Mouse (Mus musculus): ENCODE results near the gene Fem1a. TPM values are rescaled to one million over a fixed set of nuclear protein-coding genes. Genes with fewer than 3 reads are reported as not detected.

The Fem1a gene
- polyA plus RNA-seq, 1 experiment from 2014 or later, result 7.0 TPM

DNA sequence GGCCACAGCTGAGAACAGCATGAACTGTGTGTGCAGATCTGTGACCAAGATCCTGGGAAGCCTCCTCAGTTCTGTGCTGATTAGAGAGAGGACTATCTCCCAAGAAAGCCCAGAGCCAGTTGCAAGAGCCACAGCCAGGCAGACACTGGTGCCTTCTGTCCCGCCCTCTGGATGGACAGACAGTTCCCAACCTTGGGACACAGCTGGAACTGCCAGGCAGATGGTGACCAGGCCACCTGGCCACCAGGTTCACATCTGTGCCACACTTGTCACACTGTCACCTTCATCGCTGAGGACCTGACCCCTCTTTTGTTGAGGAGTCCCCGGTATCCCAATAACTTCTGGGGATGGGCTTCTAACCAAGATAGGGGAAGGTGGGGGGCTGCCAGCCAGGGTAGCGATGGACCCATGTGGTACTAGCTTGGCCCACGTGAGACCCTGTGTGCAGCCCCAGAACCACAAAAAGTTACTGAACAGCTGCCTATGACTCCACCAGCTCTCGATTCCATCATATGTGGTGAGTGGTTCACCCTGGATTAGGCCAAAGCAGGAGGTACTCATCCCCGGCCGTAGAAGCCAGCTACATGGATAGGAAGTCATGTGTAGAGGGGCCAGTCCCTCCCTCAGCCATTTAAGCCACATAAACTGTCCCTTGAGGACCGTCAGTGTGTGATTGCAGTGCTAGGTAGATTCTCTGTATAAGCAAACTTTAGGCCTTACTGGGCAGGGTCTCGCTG, 2.9 kb downstream of the Fem1a start:
- no peak overlapping the region for H3K9ac ChIP-seq (ENCODE audit: low read depth, low read length)
- no peak overlapping the region for H3K4me2 ChIP-seq (replicated peaks; ENCODE audit: low read depth)
- no peak for ATAC-seq
- WGBS, result 89% methylated on average over 10 of the region's 10 CpGs
- peaks cover 35% of the 10 kb centered on the region for H3K36me3 ChIP-seq (ENCODE audit: control insufficient read depth, insufficient read depth)
- no peaks in the 10 kb centered on the region for H3K9me3 ChIP-seq (ENCODE audit: control insufficient read depth)
- no peak overlapping the region for H3K4me3 ChIP-seq (ENCODE audit: low read depth, low read length)
- no peak overlapping the region for H3K27ac ChIP-seq (ENCODE audit: low read depth, low read length)
- no peaks in the 10 kb centered on the region for H3K27me3 ChIP-seq (replicated peaks; ENCODE audit: control insufficient read depth, insufficient read depth, low read length)
- no peak for TF ChIP-seq CTCF (IDR thresholded peaks at IDR 0.05; ENCODE audit: low read depth)
- no peaks in the 10 kb centered on the region for H3K4me1 ChIP-seq (replicated peaks; ENCODE audit: control insufficient read depth, insufficient read depth, low read length)

DNA sequence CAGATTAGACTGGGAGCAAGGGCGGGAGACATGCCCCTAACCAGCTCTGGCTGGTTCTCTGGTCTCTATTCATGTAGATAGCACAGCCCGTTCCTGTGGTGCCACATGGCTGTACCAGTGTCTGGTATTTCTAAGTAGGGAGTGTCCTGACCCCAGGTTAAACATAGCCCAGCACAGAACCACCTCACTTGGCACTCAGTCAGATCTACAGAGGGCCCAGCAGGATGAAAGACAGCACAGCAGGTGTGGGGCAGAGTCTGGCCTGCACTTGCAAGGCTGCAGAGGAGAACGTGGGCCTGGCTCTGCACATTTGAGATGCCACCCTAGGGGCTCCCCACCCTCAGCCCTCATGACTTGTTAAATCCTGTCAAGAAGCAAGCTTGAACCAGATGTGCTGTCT, 4.6 kb downstream of the Fem1a start:
- Histone ChIP-seq H3K36me3 (ENCODE audit: control insufficient read depth, insufficient read depth) (peaks cover 35% of the 10 kb centered on the region), H3K9me3 (ENCODE audit: control insufficient read depth) (no peaks in the 10 kb centered on the region), H3K27me3 (replicated peaks; ENCODE audit: control insufficient read depth, insufficient read depth, low read length) (no peaks in the 10 kb centered on the region), H3K4me1 (replicated peaks; ENCODE audit: control insufficient read depth, insufficient read depth, low read length) (no peaks in the 10 kb centered on the region), H3K4me3 (ENCODE audit: low read depth, low read length) (no peak overlapping the region), H3K9ac (ENCODE audit: low read depth, low read length) (no peak overlapping the region), H3K27ac (ENCODE audit: low read depth, low read length) (no peak overlapping the region), H3K4me2 (replicated peaks; ENCODE audit: low read depth) (no peak overlapping the region)
- 67% methylated on average over 3 of the region's 3 CpGs for WGBS
- no peak for ATAC-seq
- TF ChIP-seq CTCF (IDR thresholded peaks at IDR 0.05; ENCODE audit: low read depth), result no peak

DNA sequence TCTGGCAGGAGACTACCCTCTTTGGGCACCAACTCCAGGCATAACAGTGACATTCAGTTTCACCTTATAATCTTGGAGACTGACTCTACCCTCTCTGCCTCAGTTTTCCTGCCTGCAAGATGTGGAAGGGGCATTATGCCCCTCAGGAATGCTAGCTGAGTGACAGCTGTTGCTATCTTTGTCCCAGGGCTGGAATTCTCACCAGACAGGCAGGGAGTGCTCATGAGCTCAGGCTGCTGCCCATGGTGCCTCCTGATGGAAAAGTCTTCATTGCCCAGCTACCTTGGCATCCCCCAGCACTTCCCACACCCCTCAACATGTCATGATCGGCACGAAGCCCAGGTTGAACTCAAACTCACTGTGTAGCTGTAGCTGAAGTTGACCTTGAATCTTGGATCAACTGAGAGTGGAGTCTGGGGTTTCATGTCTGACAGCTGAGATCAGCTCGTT, 6.1 kb downstream of the Fem1a start:
- no peak for TF ChIP-seq CTCF (IDR thresholded peaks at IDR 0.05; ENCODE audit: low read depth)
- no peak overlapping the region for H3K27ac ChIP-seq (ENCODE audit: low read depth, low read length)
- no peak overlapping the region for H3K9ac ChIP-seq (ENCODE audit: low read depth, low read length)
- 80% methylated on average over 3 of the region's 3 CpGs for WGBS
- no peaks in the 10 kb centered on the region for H3K27me3 ChIP-seq (replicated peaks; ENCODE audit: control insufficient read depth, insufficient read depth, low read length)
- H3K4me2 ChIP-seq (replicated peaks; ENCODE audit: low read depth), result no peak overlapping the region
- no peak for ATAC-seq
- H3K4me1 ChIP-seq (replicated peaks; ENCODE audit: control insufficient read depth, insufficient read depth, low read length), result no peaks in the 10 kb centered on the region
- H3K36me3 ChIP-seq (ENCODE audit: control insufficient read depth, insufficient read depth), result peaks cover 35% of the 10 kb centered on the region
- H3K4me3 ChIP-seq (ENCODE audit: low read depth, low read length), result no peak overlapping the region
- no peaks in the 10 kb centered on the region for H3K9me3 ChIP-seq (ENCODE audit: control insufficient read depth)

DNA sequence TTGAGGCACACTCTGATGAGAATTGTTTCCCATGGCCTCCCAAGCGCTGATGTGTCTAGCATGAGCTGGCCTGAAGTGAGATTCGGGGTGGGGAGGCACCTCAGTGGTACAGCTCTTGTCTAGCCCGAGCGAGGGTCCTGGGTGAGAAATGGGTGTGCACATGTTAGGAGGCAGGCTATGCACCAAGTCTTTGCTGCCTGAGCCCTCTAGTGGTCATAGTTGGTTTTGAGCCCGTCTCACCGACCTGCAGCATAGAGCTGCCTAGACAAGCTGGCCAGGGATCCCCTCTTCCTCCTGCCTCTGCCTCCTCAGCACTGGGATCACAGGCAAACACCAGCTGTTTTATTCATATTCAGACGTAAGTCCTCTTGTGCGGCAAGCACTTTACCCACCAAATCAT, 7.4 kb downstream of the Fem1a start:
- H3K4me1 ChIP-seq (replicated peaks; ENCODE audit: control insufficient read depth, insufficient read depth, low read length), result no peaks in the 10 kb centered on the region
- peak; percentile 93 for TF ChIP-seq CTCF (IDR thresholded peaks at IDR 0.05; ENCODE audit: low read depth)
- H3K4me2 ChIP-seq (replicated peaks; ENCODE audit: low read depth), result no peak overlapping the region
- peak; percentile 46; the same call in 1 of the 2 replicates for ATAC-seq
- H3K9me3 ChIP-seq (ENCODE audit: control insufficient read depth), result no peaks in the 10 kb centered on the region
- no peak overlapping the region for H3K9ac ChIP-seq (ENCODE audit: low read depth, low read length)
- H3K27ac ChIP-seq (ENCODE audit: low read depth, low read length), result no peak overlapping the region
- 22% methylated on average over 8 of the region's 8 CpGs for WGBS
- H3K4me3 ChIP-seq (ENCODE audit: low read depth, low read length), result no peak overlapping the region
- peaks cover 33% of the 10 kb centered on the region for H3K36me3 ChIP-seq (ENCODE audit: control insufficient read depth, insufficient read depth)
- H3K27me3 ChIP-seq (replicated peaks; ENCODE audit: control insufficient read depth, insufficient read depth, low read length), result no peaks in the 10 kb centered on the region

DNA sequence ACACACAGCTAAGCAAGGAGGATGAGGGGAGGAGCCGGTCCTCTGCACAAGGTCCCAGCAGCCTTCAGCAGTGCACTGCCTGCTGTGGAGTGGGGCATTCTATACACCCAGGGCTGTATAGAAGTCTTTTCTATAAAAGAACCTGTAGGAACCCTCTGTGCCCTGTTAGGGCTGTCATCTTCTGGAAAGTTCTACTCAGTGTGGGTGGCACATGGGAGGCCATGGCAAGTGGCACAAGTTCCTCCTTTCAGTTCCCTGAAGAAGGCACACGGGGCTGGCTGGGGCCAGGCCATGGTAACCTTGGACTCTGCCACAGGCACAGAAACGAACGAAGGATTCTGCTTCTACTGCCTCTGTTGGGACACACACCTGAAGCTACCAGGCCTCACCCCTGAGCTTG, 8.4 kb downstream of the Fem1a start:
- Histone ChIP-seq H3K9ac (ENCODE audit: low read depth, low read length) (no peak overlapping the region), H3K4me3 (ENCODE audit: low read depth, low read length) (no peak overlapping the region), H3K27me3 (replicated peaks; ENCODE audit: control insufficient read depth, insufficient read depth, low read length) (no peaks in the 10 kb centered on the region), H3K4me1 (replicated peaks; ENCODE audit: control insufficient read depth, insufficient read depth, low read length) (no peaks in the 10 kb centered on the region), H3K4me2 (replicated peaks; ENCODE audit: low read depth) (no peak overlapping the region), H3K9me3 (ENCODE audit: control insufficient read depth) (no peaks in the 10 kb centered on the region), H3K27ac (ENCODE audit: low read depth, low read length) (no peak overlapping the region), H3K36me3 (ENCODE audit: control insufficient read depth, insufficient read depth) (peaks cover 27% of the 10 kb centered on the region)
- no peak for TF ChIP-seq CTCF (IDR thresholded peaks at IDR 0.05; ENCODE audit: low read depth)
- 67% methylated on average over 4 of the region's 4 CpGs for WGBS
- ATAC-seq, result no peak

DNA sequence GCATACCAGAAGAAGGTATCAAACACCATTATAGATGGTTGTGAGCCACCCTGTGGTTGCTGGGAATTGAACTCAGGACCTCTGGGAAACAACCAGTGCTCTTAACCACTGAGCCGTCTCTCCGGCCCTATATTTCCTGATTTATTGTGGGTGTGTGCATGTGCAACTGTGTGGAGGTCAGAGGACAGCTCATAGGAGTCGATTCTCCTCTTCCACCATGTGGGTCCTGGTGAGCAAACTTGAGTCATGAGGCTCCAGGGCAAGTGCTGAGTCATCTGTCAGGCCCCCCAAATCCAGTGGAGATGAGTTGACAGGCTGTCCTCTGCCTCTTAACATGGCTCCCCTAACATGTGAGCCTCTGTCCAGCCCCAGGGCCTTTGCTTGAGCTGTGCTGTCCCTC, 9.3 kb downstream of the Fem1a start:
- Histone ChIP-seq H3K9ac (ENCODE audit: low read depth, low read length) (no peak overlapping the region), H3K4me1 (replicated peaks; ENCODE audit: control insufficient read depth, insufficient read depth, low read length) (no peaks in the 10 kb centered on the region), H3K27ac (ENCODE audit: low read depth, low read length) (no peak overlapping the region), H3K27me3 (replicated peaks; ENCODE audit: control insufficient read depth, insufficient read depth, low read length) (no peaks in the 10 kb centered on the region), H3K4me2 (replicated peaks; ENCODE audit: low read depth) (no peak overlapping the region), H3K4me3 (ENCODE audit: low read depth, low read length) (no peak overlapping the region), H3K9me3 (ENCODE audit: control insufficient read depth) (no peaks in the 10 kb centered on the region), H3K36me3 (ENCODE audit: control insufficient read depth, insufficient read depth) (peaks cover 27% of the 10 kb centered on the region)
- WGBS, result 40% methylated on average over 3 of the region's 3 CpGs
- no peak for ATAC-seq
- TF ChIP-seq CTCF (IDR thresholded peaks at IDR 0.05; ENCODE audit: low read depth), result no peak

Data from intestine, postnatal 0 days (tissue).